Mouse (Mus musculus) heart, adult 18-20 months (tissue): ENCODE data around the gene Rad23b. TPM values are rescaled to one million over a fixed set of nuclear protein-coding genes. Genes with fewer than 3 reads are reported as not detected.
"Not testable (repeated sequence)": the region's sequence is repeated elsewhere in the genome, so short reads cannot be mapped to it uniquely, and the experiment has no call there.

ENCODE experiments used
- DNase-seq, 2 experiments: peaks; one replicate each; pipeline ENCODE4 v3.0.0; 2021 to 2022; ENCODE audit warnings: mixed read lengths in 1 of 2
- total RNA-seq, 2 experiments: library from RNA; stranded (reverse); gene quantifications; 2 replicates each; pipeline ENCODE4 v1.2.3; 2021

Rad23b gene
- total RNA-seq, 2 experiments from 2014 or later = 113 to 115 TPM

- no peak for DNase-seq
Measured at GRCm38 (mm10) chr4:55354038-55354437, 4.2 kb downstream of the Rad23b start.

DNA sequence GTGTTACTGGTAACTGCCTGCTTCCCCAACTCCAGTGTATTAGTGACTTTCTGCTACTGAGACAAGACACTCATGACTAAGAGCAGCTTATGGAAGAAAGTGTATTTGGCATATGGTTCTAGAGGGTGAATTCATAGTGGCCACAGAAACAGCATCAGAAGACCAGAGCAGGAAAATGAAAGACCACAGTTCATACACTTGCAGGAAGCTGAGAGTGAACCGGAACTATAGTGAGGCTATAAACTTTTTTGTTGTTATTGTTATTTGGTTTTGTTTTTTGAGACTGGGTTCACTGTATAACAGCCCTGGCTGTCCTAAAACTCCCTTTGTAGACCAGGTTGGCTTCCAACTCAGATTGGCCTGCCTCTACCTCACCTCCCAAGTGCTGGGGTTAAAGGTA, 6.0 kb downstream of the Rad23b start:
- no peak for DNase-seq

DNA sequence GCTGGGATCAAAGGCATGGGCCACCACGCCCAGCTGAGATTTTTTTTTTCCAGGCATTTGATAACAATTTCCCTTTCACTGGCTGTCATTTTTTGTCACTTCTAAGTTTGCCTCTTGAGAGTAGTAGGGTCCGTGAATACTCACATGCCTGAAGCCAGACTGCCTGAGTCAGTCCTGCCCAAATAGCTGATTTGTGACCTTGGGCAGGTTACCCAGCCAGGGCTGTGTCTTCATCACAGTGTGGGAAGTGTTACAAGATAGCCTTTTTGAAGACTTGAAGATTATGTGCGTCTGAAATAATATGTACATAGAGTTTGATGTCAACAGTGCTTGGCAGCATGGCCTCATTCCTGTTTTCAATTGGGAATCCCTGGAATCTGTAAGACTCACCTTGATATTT, 6.9 kb downstream of the Rad23b start:
- no peak for DNase-seq

- no peak for DNase-seq
Measured at GRCm38 (mm10) chr4:55363866-55364265, 14.0 kb downstream of the Rad23b start.

DNA sequence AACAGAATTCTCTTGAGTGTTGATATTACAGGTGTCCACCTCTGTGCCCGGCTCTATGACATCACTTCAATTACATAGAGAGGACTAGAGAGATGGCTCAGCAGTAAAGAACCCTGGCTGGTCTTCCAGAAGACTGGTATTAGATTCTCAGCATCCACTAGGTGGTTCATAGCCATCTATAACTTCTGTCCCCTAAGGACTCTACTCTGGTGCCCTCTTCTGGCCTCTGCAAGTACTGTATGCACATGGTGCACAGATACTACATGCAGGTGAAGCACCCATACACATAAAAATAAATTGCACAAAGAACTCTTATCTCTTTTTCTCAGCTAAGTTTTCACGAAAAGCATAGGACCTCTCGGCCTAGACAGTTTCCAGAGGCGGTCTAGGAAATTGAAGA, 14.5 kb downstream of the Rad23b start:
- DNase-seq = peak in 1 of 2 experiments; percentile 23

- no peak for DNase-seq
Measured at GRCm38 (mm10) chr4:55366014-55366413, 16.2 kb downstream of the Rad23b start.

- no peak for DNase-seq
Measured at GRCm38 (mm10) chr4:55370127-55370526, 20.3 kb downstream of the Rad23b start.

DNA sequence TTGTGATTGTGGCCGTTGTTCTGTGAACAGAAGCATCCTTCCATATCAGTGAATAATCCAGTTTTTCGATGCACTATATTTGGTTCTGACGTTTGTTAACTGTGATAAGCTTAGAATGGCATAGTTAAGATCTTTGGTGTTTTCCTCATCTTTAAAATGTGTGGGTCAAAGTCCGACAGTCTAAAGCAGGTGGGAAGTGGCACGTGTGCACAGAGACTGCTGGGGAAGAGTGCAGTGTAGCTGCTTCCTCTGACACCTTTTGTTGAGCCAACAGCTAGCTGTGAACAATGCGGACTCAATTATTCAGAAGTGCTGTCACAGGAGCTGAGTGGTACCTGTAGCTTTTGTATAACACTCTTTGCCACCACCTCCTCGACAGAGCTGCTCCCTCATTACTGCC, 21.5 kb downstream of the Rad23b start:
- no peak for DNase-seq

DNA sequence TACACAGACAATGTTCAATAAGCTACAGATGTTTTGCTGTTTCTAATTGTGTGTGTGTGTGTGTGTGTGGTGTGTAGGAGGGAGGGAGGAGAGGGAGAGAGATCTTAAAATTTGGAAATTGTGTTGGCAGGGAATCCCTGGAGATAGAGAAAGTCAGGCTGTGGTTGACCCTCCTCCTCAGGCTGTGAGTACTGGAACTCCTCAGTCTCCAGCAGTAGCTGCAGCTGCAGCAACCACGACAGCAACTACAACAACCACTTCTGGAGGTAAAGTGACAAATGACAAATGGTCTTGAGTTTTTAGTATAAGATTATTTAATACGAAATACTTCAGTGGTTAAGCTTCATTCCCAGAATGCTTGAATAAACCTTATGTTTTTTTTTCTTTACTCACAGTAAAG, 32.5 kb downstream of the Rad23b start:
- no peak for DNase-seq

DNA sequence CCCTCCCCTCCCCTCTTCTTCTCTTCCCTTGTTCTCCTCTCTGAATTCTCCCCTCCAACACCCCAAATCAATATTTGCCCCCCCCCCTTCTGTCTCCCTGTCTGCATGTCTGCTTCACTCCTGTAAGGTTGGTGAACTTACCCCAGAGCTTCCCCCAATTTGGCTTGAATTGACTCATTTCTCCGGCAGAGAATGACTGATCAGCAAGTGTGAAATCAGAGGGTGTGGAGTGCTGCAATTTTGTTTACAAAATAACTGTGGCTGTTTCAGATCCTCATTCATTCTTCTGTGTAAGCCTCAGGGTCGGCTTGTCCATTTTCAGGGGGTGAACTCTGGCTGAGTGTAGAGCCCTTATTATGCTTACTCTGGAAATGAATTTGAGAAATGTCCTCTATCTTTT, 36.9 kb downstream of the Rad23b start:
- DNase-seq = peak in 1 of 2 experiments; percentile 9

DNA sequence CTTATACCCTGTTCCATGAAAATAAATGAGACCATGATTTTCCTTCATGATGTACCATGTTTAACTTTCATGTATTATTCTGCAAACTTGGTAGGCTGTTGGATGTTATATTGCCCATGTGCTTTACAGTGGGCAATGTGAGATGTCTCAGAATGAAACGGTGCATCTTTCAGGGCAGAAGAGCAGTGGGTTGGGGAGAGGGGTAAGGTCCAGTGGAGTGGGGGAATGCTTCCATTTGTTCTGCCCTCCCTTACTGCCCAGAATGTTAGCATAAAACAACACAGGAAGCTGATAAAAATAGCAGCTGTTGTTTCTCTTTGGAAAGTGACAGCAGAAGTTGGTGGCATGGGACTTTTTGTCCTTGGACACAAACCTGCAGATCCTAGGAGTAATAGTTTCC, 41.6 kb downstream of the Rad23b start:
- peak; percentile 32 to 36 for DNase-seq

DNA sequence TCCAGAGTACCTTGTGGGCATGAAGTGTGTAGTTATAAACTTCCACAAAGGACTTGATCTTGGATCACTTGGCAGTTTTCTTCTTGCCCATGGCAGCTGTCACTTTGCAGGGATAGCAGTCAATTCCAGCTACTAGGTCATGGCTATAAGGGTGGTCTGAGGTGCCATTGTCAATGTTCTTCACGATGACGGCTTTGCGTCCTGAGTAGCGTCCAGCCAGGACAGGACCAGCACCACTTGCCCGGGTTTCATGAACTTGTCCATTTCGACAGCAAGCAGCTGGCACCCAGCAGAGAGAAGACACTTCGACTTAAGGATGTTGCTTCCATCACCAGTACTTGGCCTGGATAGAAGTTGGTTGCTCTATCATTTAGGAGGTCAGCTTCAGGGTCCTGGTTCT, 42.6 kb downstream of the Rad23b start:
- no peak for DNase-seq

GRCm38 (mm10) chr4:55397911-55398762, 48.3 kb downstream of the Rad23b start:
- peak; percentile 9 to 51 for DNase-seq

- no peak for DNase-seq
Measured at GRCm38 (mm10) chr4:55398901-55399300, 49.1 kb downstream of the Rad23b start.

GRCm38 (mm10) chr4:55405329-55405728, 55.5 kb downstream of the Rad23b start:
- no peak for DNase-seq

GRCm38 (mm10) chr4:55406558-55406957, 56.7 kb downstream of the Rad23b start:
- DNase-seq = no peak

GRCm38 (mm10) chr4:55408081-55408480, 58.2 kb downstream of the Rad23b start:
- DNase-seq = no peak

- no peak for DNase-seq
Measured at GRCm38 (mm10) chr4:55409025-55409424, 59.2 kb downstream of the Rad23b start.

- not testable (repeated sequence) for DNase-seq
Measured at GRCm38 (mm10) chr4:55409578-55410224, 59.9 kb downstream of the Rad23b start.

DNA sequence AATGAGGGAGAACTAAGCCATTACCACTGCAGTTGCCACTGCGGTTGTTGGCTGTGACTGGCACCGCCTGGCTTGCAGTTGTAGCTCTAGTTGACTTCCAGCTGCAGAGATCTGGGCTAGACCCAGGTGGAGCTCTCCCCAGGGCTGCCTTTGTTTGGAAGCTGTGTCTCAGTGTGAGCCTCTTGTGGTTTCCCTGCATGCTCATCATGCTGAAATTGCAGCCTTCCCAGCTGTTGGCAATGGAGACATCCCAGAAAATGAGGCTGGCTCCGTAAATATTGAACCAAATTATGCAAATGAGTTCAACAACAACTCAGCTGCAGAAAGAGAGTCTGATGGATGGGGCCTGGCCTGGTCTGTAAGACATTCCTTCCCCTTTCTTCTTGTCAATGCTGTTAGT, 66.0 kb downstream of the Rad23b start:
- DNase-seq = no peak

- DNase-seq = no peak
Measured at GRCm38 (mm10) chr4:55426250-55426649, 76.4 kb downstream of the Rad23b start.
